Comparison of ENCODE assay signal across 34 mouse cellular contexts in genomic region chr3:35918229-35918628, GRCm38 (mm10). TPM values are rescaled to one million over a fixed set of nuclear protein-coding genes. Genes with fewer than 3 reads are reported as not detected.
DNase-seq lines count a peak whose midpoint lies in the region; ATAC-seq and TF ChIP-seq lines count a peak whose summit lies in the region.
"Had no signal": no experiment of that assay in that cellular context is flagged by ENCODE, and none has a peak within 500 bp of the region (broad histone marks: within the 10 kb centered on the region; RNA-seq: fewer than 3 reads in every experiment).

No protein-coding gene starts in this region.

- ATAC-seq in liver, embryonic 11.5 days (replicated peaks; ENCODE audit: low FRiP score) = no peak
- ATAC-seq: activated CD4-positive, CD25-positive, alpha-beta regulatory T cell, adult 4 months; forebrain, embryonic 15.5 days; hindbrain, postnatal 0 days; intestine, embryonic 15.5 days; midbrain, embryonic 16.5 days had no signal

- peak; percentile 74 to 88 for DNase-seq in adrenal gland, adult (ENCODE audit: inconsistent age in 2 of 2, low spot score in 1 of 2)
- DNase-seq in adrenal gland, adult 18-20 months (ENCODE audit: low spot score in 2 of 2) = no peak
- peak; percentile 94 for DNase-seq in liver, adult 2 months (ENCODE audit: extremely low read depth, low read depth, low spot score)
- no peak for DNase-seq in liver, embryonic 11.5 days (ENCODE audit: low spot score)
- DNase-seq in testis, postnatal 14 days (ENCODE audit: low spot score) = peak; percentile 17
- no peak for DNase-seq in testis, postnatal 10 days (ENCODE audit: low spot score)
- DNase-seq in lung, postnatal 10 days = no peak
- DNase-seq: cerebellum, adult 11-12 months; cerebellum, adult 9-11 months; embryo, embryonic 11 days; gastrocnemius, postnatal 25 days; heart, postnatal 36 days; kidney, adult 2 months; kidney, postnatal 36 days; layer of hippocampus, postnatal 36 days; lung, embryonic 14.5 days; lung, postnatal 36 days; retina, postnatal 1 day; right cerebral cortex, postnatal 14 days; thymus, postnatal 14 days had no signal

- peaks cover 8% of the 10 kb centered on the region for H3K4me1 ChIP-seq in liver, adult 2 months (ENCODE audit: control insufficient read depth, insufficient read depth, low read length)
- peaks cover 16% of the 10 kb centered on the region for H3K4me1 ChIP-seq in liver, embryonic 11.5 days (replicated peaks; ENCODE audit: control insufficient read depth, insufficient read depth, low read length)
- H3K4me1 ChIP-seq: embryonic facial prominence, embryonic 13.5 days; forebrain, embryonic 15.5 days; intestine, embryonic 15.5 days; limb, embryonic 10.5 days had no signal

- no peaks in the 10 kb centered on the region for H3K9me3 ChIP-seq in liver, embryonic 11.5 days (ENCODE audit: control insufficient read depth, low read length)
- H3K9me3 ChIP-seq: embryonic facial prominence, embryonic 13.5 days; forebrain, embryonic 15.5 days; heart, embryonic 15.5 days; hindbrain, embryonic 12.5 days; intestine, embryonic 15.5 days; limb, embryonic 10.5 days; limb, embryonic 15.5 days had no signal

- TF ChIP-seq CTCF in liver, adult 2 months (IDR thresholded peaks at IDR 0.05; ENCODE audit: low read depth, low read length) = no peak

- H3K4me3 ChIP-seq in liver, adult 2 months (ENCODE audit: insufficient read depth, low read depth, low read length) = no peak overlapping the region
- H3K4me3 ChIP-seq in liver, embryonic 11.5 days (ENCODE audit: low read depth, low read length) = no peak overlapping the region
- H3K4me3 ChIP-seq: embryonic facial prominence, embryonic 13.5 days; forebrain, embryonic 10.5 days; forebrain, embryonic 15.5 days; heart, embryonic 15.5 days; hindbrain, embryonic 12.5 days; intestine, embryonic 15.5 days; layer of hippocampus, adult 2 months; limb, embryonic 10.5 days; limb, embryonic 15.5 days had no signal

- no peak for TF ChIP-seq POLR2A in liver, adult 2 months (IDR thresholded peaks at IDR 0.05; ENCODE audit: extremely low read depth, insufficient read depth, low read length)

- peaks cover 16% of the 10 kb centered on the region for H3K79me2 ChIP-seq in liver, adult 2 months (ENCODE audit: control insufficient read depth, insufficient read depth, low read length)

- no peak overlapping the region for H3K27ac ChIP-seq in liver, adult 2 months (replicated peaks; ENCODE audit: insufficient read depth, low read depth, low read length)
- H3K27ac ChIP-seq in liver, embryonic 11.5 days (ENCODE audit: low read depth, low read length) = no peak overlapping the region
- H3K27ac ChIP-seq: embryonic facial prominence, embryonic 13.5 days; forebrain, embryonic 10.5 days; forebrain, embryonic 15.5 days; heart, embryonic 15.5 days; hindbrain, embryonic 12.5 days; hindbrain, postnatal 0 days; intestine, embryonic 15.5 days; layer of hippocampus, adult 2 months; limb, embryonic 10.5 days; limb, embryonic 15.5 days had no signal

- 36% methylated on average over 3 of the region's 3 CpGs for whole genome bisulfite sequencing in liver, adult 2 months
- 72% methylated on average over 3 of the region's 3 CpGs for WGBS in liver, embryonic 11.5 days

- H3K4me2 ChIP-seq in liver, embryonic 11.5 days = no peak overlapping the region
- H3K4me2 ChIP-seq: embryonic facial prominence, embryonic 13.5 days; forebrain, embryonic 15.5 days; heart, embryonic 15.5 days; hindbrain, embryonic 12.5 days; intestine, embryonic 15.5 days; limb, embryonic 15.5 days; lung, embryonic 14.5 days; midbrain, embryonic 11.5 days had no signal

- H3K27me3 ChIP-seq in liver, adult 2 months (ENCODE audit: control insufficient read depth, insufficient read depth, low read length) = no peaks in the 10 kb centered on the region
- H3K27me3 ChIP-seq in liver, embryonic 11.5 days (replicated peaks; ENCODE audit: control insufficient read depth, insufficient read depth, low read length) = no peaks in the 10 kb centered on the region
- H3K27me3 ChIP-seq: CH12.LX; embryonic facial prominence, embryonic 13.5 days; forebrain, embryonic 15.5 days; heart, embryonic 15.5 days; hindbrain, embryonic 12.5 days; intestine, embryonic 15.5 days; limb, embryonic 15.5 days had no signal

- no peak overlapping the region for H3K9ac ChIP-seq in liver, adult 2 months (ENCODE audit: low read depth, low read length)
- no peak overlapping the region for H3K9ac ChIP-seq in liver, embryonic 11.5 days (ENCODE audit: low read depth, low read length)
- H3K9ac ChIP-seq: embryonic facial prominence, embryonic 13.5 days; forebrain, embryonic 15.5 days; heart, embryonic 15.5 days; hindbrain, embryonic 12.5 days; intestine, embryonic 15.5 days; limb, embryonic 15.5 days; lung, embryonic 14.5 days had no signal

- H3K36me3 ChIP-seq in liver, adult 2 months (ENCODE audit: control insufficient read depth, insufficient read depth, low read length) = peaks cover 21% of the 10 kb centered on the region
- H3K36me3 ChIP-seq in liver, embryonic 11.5 days (ENCODE audit: control insufficient read depth, insufficient read depth, low read length) = peaks cover 12% of the 10 kb centered on the region; the same call in 1 of the 2 replicates

RNA-seq across cellular contexts. Expression of gene Dcun1d1, which starts 19.0 kb away (rescaled TPM):
- 10 to 100 TPM; 55.9 to 72.4 TPM for total RNA-seq in adrenal gland, adult 18-20 months (2021)
- total RNA-seq in liver, adult 2 months (2014; rRNA removed) = 49.3 and 61.1 TPM in 2 replicates
- polyA plus RNA-seq in liver, adult 2 months (2012; rRNA removed) = 10.2 and 12.7 TPM in 2 replicates
- 95.0 and 103 TPM in 2 replicates for polyA plus RNA-seq in liver, embryonic 11.5 days (2014; fragmentation: Nextera tagmentation; extraction: Ambion mirVana)

Comparison
In these comparisons a context has a peak if more than half of its experiments do, and no peak if none do; other contexts are left out.
1. DNase-seq: peak in adrenal gland, adult (2 of 2), liver, adult 2 months (single experiment) and testis, postnatal 14 days (single experiment); none in adrenal gland, adult 18-20 months (0 of 2), liver, embryonic 11.5 days (single experiment), testis, postnatal 10 days (single experiment) and lung, postnatal 10 days (single experiment).